In genomic region chr7:123068715-123069273, GRCm38 (mm10) we compare ENCODE assay signal across 10 mouse cellular contexts. TPM values are rescaled to one million over a fixed set of nuclear protein-coding genes. Genes with fewer than 3 reads are reported as not detected.
DNase-seq lines count a peak whose midpoint lies in the region; ATAC-seq and TF ChIP-seq lines count a peak whose summit lies in the region.
"Had no signal": no experiment of that assay in that cellular context is flagged by ENCODE, and none has a peak within 500 bp of the region (broad histone marks: within the 10 kb centered on the region; RNA-seq: fewer than 3 reads in every experiment).

No protein-coding gene starts in this region.

- TF ChIP-seq CTCF in MEL (IDR thresholded peaks at IDR 0.05 in 2 of 3, conservative IDR thresholded peaks at IDR 0.05 in 1 of 3; ENCODE audit: control insufficient read depth in 1 of 3, insufficient read depth in 1 of 3, low read depth in 2 of 3, low read length in 3 of 3, poor library complexity in 1 of 3, severe bottlenecking in 1 of 3): no peak

- DNase-seq in gastrocnemius, postnatal 10 days: peak; percentile 28
- no peak for DNase-seq in gastrocnemius, adult 8-10 months (ENCODE audit: low spot score in 2 of 2)
- DNase-seq in MEL (ENCODE audit: low read depth, low spot score): peak; percentile 47
- DNase-seq in embryo, embryonic 11 days: peak; percentile 55
- peak; percentile 55 for DNase-seq in heart, postnatal 4 days
- no peak for DNase-seq in midbrain, embryonic 10.5 days (ENCODE audit: low spot score)
- no peak for DNase-seq in spleen, postnatal 10 days (ENCODE audit: low spot score in 2 of 2)

- H3K36me3 ChIP-seq in MEL (ENCODE audit: control insufficient read depth in 1 of 2, insufficient read depth in 2 of 2, low read length in 2 of 2): no peaks in the 10 kb centered on the region
- no peaks in the 10 kb centered on the region for H3K36me3 ChIP-seq in midbrain, embryonic 10.5 days
- H3K36me3 ChIP-seq: limb, embryonic 15.5 days; stomach, embryonic 15.5 days had no signal

- ATAC-seq in monocyte, adult 5-6 weeks (replicated peaks; ENCODE audit: insufficient number of reproducible peaks, low FRiP score, low TSS enrichment, poor library complexity, severe bottlenecking): no peak

- no peaks in the 10 kb centered on the region for H3K9me3 ChIP-seq in MEL (replicated peaks; ENCODE audit: insufficient read depth, low read length)
- H3K9me3 ChIP-seq in midbrain, embryonic 10.5 days (replicated peaks): no peaks in the 10 kb centered on the region
- H3K9me3 ChIP-seq: limb, embryonic 15.5 days; stomach, embryonic 15.5 days had no signal

- TF ChIP-seq POLR2A in MEL (IDR thresholded peaks at IDR 0.05; ENCODE audit: control insufficient read depth in 1 of 2, insufficient read depth in 1 of 2, low read depth in 1 of 2, low read length in 2 of 2, poor library complexity in 1 of 2): no peak

- H3K4me3 ChIP-seq in MEL (ENCODE audit: control insufficient read depth in 1 of 2, insufficient read depth in 1 of 2, low read depth in 2 of 2, low read length in 2 of 2): no peak overlapping the region
- no peak overlapping the region for H3K4me3 ChIP-seq in midbrain, embryonic 10.5 days
- H3K4me3 ChIP-seq: limb, embryonic 15.5 days; stomach, embryonic 15.5 days had no signal

- no peak for TF ChIP-seq EP300 in MEL (IDR thresholded peaks at IDR 0.05; ENCODE audit: low read depth in 1 of 2, low read length in 2 of 2)

- TF ChIP-seq RAD21 in MEL (IDR thresholded peaks at IDR 0.05; ENCODE audit: low read depth, low read length): no peak

- no peak overlapping the region for H3K27ac ChIP-seq in MEL (ENCODE audit: control insufficient read depth, low read depth, low read length)
- H3K27ac ChIP-seq in midbrain, embryonic 10.5 days (replicated peaks): peak overlapping the region; percentile 75
- H3K27ac ChIP-seq: limb, embryonic 15.5 days; stomach, embryonic 15.5 days had no signal

- H3K9ac ChIP-seq in MEL (ENCODE audit: control insufficient read depth, low read depth, low read length, poor library complexity, severe bottlenecking): no peak overlapping the region
- H3K9ac ChIP-seq: limb, embryonic 15.5 days; stomach, embryonic 15.5 days had no signal

- WGBS in midbrain, embryonic 10.5 days: 44% methylated on average over 9 of the region's 9 CpGs

- no peaks in the 10 kb centered on the region for H3K27me3 ChIP-seq in MEL (ENCODE audit: control insufficient read depth in 1 of 2, insufficient read depth in 2 of 2, low read length in 2 of 2)
- H3K27me3 ChIP-seq in midbrain, embryonic 10.5 days (ENCODE audit: low read depth, poor library complexity, severe bottlenecking): no peaks in the 10 kb centered on the region; the same call in 1 of the 2 replicates
- H3K27me3 ChIP-seq: limb, embryonic 15.5 days; stomach, embryonic 15.5 days had no signal

- peaks cover 0 to 8% of the 10 kb centered on the region in 2 experiments; a peak in 2 of 4 replicates for H3K4me1 ChIP-seq in MEL (ENCODE audit: control insufficient read depth in 1 of 2, insufficient read depth in 2 of 2, low read length in 2 of 2)
- H3K4me1 ChIP-seq in midbrain, embryonic 10.5 days: peaks cover 18% of the 10 kb centered on the region

- no peaks in the 10 kb centered on the region for H3K79me2 ChIP-seq in MEL (ENCODE audit: control insufficient read depth, insufficient read depth, low read length, poor library complexity)

TF ChIP-seq in MEL, 35 proteins besides CTCF, POLR2A, EP300 and RAD21:
- TF ChIP-seq ZNF384 (IDR thresholded peaks at IDR 0.05; ENCODE audit: low read depth, low read length) (no peak), TAL1 (IDR thresholded peaks at IDR 0.05; ENCODE audit: low read length) (no peak), USF1 (IDR thresholded peaks at IDR 0.05; ENCODE audit: low read depth, low read length) (no peak), ZKSCAN1 (IDR thresholded peaks at IDR 0.05; ENCODE audit: low read depth, low read length) (no peak), POLR2AphosphoS2 (IDR thresholded peaks at IDR 0.05; ENCODE audit: low read length) (no peak), CHD1 (IDR thresholded peaks at IDR 0.05; ENCODE audit: low read depth, low read length) (no peak), MYB (IDR thresholded peaks at IDR 0.05; ENCODE audit: low read depth, low read length) (no peak)
TF ChIP-seq in MEL: peak in this region for 0.

RNA-seq across cellular contexts. Expression of gene Tnrc6a, which starts 54.9 kb away (rescaled TPM):
- total RNA-seq in gastrocnemius, postnatal 10 days (2021): 10 to 100 TPM; 21.9 to 36.0 TPM
- 10 to 100 TPM; 20.4 to 26.6 (median 22.1) TPM for total RNA-seq in gastrocnemius, adult 8-10 months (2022)
- total RNA-seq in MEL (2012; rRNA removed): 15.3 and 18.1 TPM in 2 replicates
- 10 to 100 TPM in 1 of 2 experiments, not detected in 1; 34.5 TPM for polyA plus RNA-seq in MEL (2012; ENCODE audit: insufficient read depth in 1 of 2, insufficient read length in 2 of 2, low read depth in 1 of 2, low replicate concordance in 2 of 2, missing spikeins in 1 of 2)
- total RNA-seq in heart, postnatal 4 days (2021): 10 to 100 TPM; 44.5 to 50.1 TPM
- polyA plus RNA-seq in midbrain, embryonic 10.5 days (2016; fragmentation: Nextera tagmentation; extraction: Ambion mirVana): 57.2 and 58.2 TPM in 2 replicates
- total RNA-seq in monocyte, adult 5-6 weeks (2017): 66.6 to 90.5 TPM (median 70.1 TPM) in 3 replicates

Comparison
In these comparisons a context has a peak if more than half of its experiments do, and no peak if none do; other contexts are left out.
1. DNase-seq: peak in gastrocnemius, postnatal 10 days (single experiment), MEL (single experiment), embryo, embryonic 11 days (single experiment) and heart, postnatal 4 days (single experiment); none in gastrocnemius, adult 8-10 months (0 of 2), midbrain, embryonic 10.5 days (single experiment) and spleen, postnatal 10 days (0 of 2).